Mouse (Mus musculus) midbrain, embryonic 12.5 days (tissue): ENCODE measurements around the gene Zfp704. TPM values are rescaled to one million over a fixed set of nuclear protein-coding genes. Genes with fewer than 3 reads are reported as not detected.
A peak's percentile ranks its signal among the peaks of the same experiment; 100 is the strongest.
"Not testable (repeated sequence)": the region's sequence is repeated elsewhere in the genome, so short reads cannot be mapped to it uniquely, and the experiment has no call there.

Experiments
- ATAC-seq: fragments of 200-750 bp; cut with Nextera tagmentation; 2 replicates; pipeline ENCODE4 v1.8.0; 2017; ENCODE audit warnings: low read depth, moderate TSS enrichment, moderate library complexity; ENCODE audit not compliant: low FRiP score
- H3K27ac ChIP-seq: fragments of 300-500 bp; sonication (generic); replicated peaks from 2 replicates; pipeline ENCODE4 v1.5.1; 2016; ENCODE audit warnings: mild to moderate bottlenecking
- H3K27me3 ChIP-seq: fragments of 300-500 bp; sonication (generic); 2 replicates; pipeline ENCODE4 v1.6.1; 2016; ENCODE audit warnings: mild to moderate bottlenecking
- H3K36me3 ChIP-seq: fragments of 300-500 bp; sonication (generic); 2 replicates; pipeline ENCODE4 v1.6.1; 2016
- H3K4me1 ChIP-seq: fragments of 300-500 bp; sonication (generic); 2 replicates; pipeline ENCODE4 v1.6.1; 2016
- H3K4me2 ChIP-seq: fragments of 300-500 bp; sonication (generic); replicated peaks from 2 replicates; pipeline ENCODE4 v1.6.1; 2016; ENCODE audit warnings: mild to moderate bottlenecking, moderate library complexity
- H3K4me3 ChIP-seq: fragments of 300-500 bp; sonication (generic); 2 replicates; pipeline ENCODE4 v1.5.1; 2016; ENCODE audit warnings: mild to moderate bottlenecking
- H3K9ac ChIP-seq: fragments of 300-500 bp; sonication (generic); replicated peaks from 2 replicates; pipeline ENCODE4 v1.6.1; 2016; ENCODE audit warnings: mild to moderate bottlenecking, moderate library complexity
- H3K9me3 ChIP-seq: fragments of 300-500 bp; sonication (generic); 2 replicates; pipeline ENCODE4 v1.6.1; 2016; ENCODE audit warnings: mild to moderate bottlenecking
- WGBS: fragments of 180-500 bp; shearing (Covaris S2); methylation state at CpG from one replicate; pipeline ENCODE4 v1.1.7; 2016; 5-methylcytosine and 5-hydroxymethylcytosine counted together
- polyA plus RNA-seq: library from polyadenylated mRNA; unstranded; fragments of >200 nt; fragmentation: Nextera tagmentation; extraction: Ambion mirVana; gene quantifications from 2 replicates; pipeline ENCODE4 v1.2.1, GENCODE M21; 2016

Gene Zfp704
- polyA plus RNA-seq, 1 experiment from 2014 or later, result 6.9 TPM

DNA sequence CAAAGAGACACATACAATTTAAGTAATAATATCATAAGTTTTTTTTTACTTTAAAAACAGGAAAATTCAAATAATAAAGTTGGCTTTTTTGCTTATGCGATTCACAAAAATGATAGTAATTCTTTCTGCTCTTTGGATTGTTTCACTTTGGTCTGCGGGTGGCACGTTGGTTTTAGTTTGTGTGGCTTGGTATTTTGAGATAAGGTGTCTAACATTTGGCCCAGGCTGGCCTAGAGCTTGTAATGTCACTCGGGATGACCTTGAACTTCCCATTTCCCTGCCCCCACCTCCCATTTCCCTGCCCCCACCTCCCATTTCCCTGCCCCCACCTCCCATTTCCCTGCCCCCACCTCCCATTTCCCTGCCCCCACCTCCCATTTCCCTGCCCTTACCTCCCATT lies 39.1 kb downstream of the Zfp704 start:
- H3K4me2 ChIP-seq, result no peak overlapping the region
- H3K4me1 ChIP-seq, result peaks cover 25% of the 10 kb centered on the region
- H3K27ac ChIP-seq, result no peak overlapping the region
- H3K36me3 ChIP-seq, result no peaks in the 10 kb centered on the region
- H3K9ac ChIP-seq, result no peak overlapping the region
- no peak for ATAC-seq
- H3K4me3 ChIP-seq, result no peak overlapping the region
- no peaks in the 10 kb centered on the region for H3K9me3 ChIP-seq
- WGBS, result 95% methylated on average over 4 of the region's 4 CpGs
- 0 out of 2 replicates have a peak, but pooled peaks cover 4% of the 10 kb centered on the region for H3K27me3 ChIP-seq

DNA sequence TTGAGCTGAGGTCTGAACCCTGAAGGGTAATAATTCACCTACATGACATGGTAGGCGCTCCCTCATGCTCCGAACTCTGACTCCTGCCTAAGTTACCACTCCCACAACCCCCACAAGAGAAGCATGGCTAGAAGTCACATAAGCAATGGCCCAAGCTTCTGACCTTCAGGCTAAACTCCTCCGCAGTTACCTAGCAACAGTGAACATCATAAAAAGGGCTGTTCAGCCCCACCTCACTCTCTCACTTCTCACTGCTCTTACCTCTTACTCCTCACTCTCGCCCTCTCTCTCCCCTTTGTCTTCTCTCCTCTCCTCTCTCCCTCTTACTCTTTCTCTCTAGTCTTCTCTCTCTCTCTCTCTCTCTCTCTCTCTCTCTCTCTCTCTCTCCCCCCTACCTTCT lies 40.2 kb downstream of the Zfp704 start:
- not testable (repeated sequence) for H3K4me3 ChIP-seq, H3K27me3 ChIP-seq, H3K9ac ChIP-seq, H3K27ac ChIP-seq, H3K36me3 ChIP-seq, ATAC-seq, H3K4me2 ChIP-seq, H3K9me3 ChIP-seq
- 96% methylated on average over 4 of the region's 4 CpGs for WGBS
- peaks cover 20% of the 10 kb centered on the region for H3K4me1 ChIP-seq

DNA sequence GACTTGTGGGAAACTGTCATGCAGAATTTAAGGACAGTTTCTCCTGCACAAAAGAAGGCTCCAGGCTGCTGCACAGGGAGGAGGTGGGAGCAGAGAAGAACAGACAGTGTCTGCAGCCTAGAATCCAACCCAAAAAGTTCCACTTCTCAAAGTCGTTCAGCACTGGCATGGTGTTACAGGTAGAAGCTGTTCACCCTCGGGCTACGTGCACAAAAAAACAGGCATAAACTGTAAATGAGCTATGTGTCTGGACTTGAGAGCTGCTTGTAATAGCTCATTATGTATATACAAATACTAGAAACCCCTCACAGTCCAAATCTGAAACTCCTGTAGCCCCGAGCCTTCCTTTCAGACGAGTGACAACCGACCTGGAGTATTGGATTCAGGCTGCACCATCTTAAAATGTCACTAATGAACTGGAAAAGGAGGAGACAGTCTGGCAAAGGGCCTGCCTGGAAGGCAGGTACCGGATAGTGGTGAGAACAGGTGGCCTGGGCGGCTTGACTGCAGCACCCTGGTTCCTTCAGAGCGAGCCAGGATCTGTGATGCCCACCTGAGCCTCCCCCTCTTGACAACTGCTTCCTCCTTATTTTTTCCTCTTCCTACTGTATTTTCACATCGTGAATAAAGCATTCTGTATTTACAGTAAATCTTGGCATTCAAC lies 41.2 kb downstream of the Zfp704 start:
- peaks cover 13% of the 10 kb centered on the region for H3K4me1 ChIP-seq
- no peaks in the 10 kb centered on the region for H3K36me3 ChIP-seq
- 86% methylated on average over 10 of the region's 10 CpGs for WGBS
- peak overlapping the region; percentile 16 for H3K4me2 ChIP-seq
- no peak for ATAC-seq
- H3K9me3 ChIP-seq, result no peaks in the 10 kb centered on the region
- H3K4me3 ChIP-seq, result no peak overlapping the region
- H3K9ac ChIP-seq, result no peak overlapping the region
- H3K27ac ChIP-seq, result no peak overlapping the region
- 0 out of 2 replicates have a peak, but pooled peaks cover 4% of the 10 kb centered on the region for H3K27me3 ChIP-seq

DNA sequence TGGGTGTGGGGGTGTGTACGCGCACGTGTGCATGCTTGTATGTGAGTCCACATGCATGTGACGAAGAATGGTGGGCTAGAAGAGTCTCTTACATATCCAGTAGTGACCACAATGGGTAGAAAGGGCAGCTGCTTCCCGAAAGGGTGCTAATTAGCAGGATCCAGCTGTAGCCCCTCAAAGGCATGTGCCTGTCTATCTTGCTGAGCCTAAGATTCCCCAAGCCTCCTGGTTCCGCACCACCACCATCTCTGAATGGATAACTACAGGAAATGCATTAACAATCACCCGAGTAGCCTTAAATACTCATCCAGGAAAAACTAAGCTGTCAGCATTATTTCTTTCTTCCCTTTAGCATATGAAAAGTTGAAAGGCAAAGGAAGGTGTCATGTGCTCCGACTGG lies 41.9 kb downstream of the Zfp704 start:
- H3K36me3 ChIP-seq, result no peaks in the 10 kb centered on the region
- WGBS, result 59% methylated on average over 8 of the region's 8 CpGs
- H3K9ac ChIP-seq, result no peak overlapping the region
- H3K27ac ChIP-seq, result no peak overlapping the region
- 0 out of 2 replicates have a peak, but pooled peaks cover 4% of the 10 kb centered on the region for H3K27me3 ChIP-seq
- H3K4me3 ChIP-seq, result no peak overlapping the region
- ATAC-seq, result peak; percentile 23; the same call in 1 of the 2 replicates
- H3K4me2 ChIP-seq, result peak overlapping the region; percentile 16; the same call in 1 of the 2 replicates
- peaks cover 17% of the 10 kb centered on the region for H3K4me1 ChIP-seq
- no peaks in the 10 kb centered on the region for H3K9me3 ChIP-seq

DNA sequence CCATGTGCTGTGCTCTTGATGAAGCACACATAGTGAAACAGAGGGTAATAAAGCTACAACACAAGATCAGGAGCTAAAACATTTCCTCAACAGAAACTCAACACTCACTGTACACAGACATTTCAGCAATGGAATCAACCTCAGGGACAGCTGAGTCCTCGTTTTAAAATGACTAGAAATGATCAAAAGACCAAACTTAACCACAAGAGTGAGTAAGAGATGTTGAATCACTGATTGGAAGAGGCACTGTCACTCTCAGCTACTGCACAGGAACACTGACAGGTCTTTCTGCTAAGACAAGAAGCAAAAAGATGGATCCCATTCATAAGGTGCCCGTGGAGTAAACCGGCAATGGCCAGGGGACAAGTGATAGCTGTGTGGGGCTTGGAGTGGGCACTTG lies 43.1 kb downstream of the Zfp704 start:
- Histone ChIP-seq H3K9me3 (no peaks in the 10 kb centered on the region), H3K4me1 (peaks cover 17% of the 10 kb centered on the region), H3K4me2 (no peak overlapping the region), H3K9ac (no peak overlapping the region), H3K27me3 (0 out of 2 replicates have a peak, but pooled peaks cover 4% of the 10 kb centered on the region), H3K36me3 (no peaks in the 10 kb centered on the region), H3K4me3 (no peak overlapping the region), H3K27ac (no peak overlapping the region)
- 94% methylated on average over 3 of the region's 3 CpGs for WGBS
- ATAC-seq, result no peak

DNA sequence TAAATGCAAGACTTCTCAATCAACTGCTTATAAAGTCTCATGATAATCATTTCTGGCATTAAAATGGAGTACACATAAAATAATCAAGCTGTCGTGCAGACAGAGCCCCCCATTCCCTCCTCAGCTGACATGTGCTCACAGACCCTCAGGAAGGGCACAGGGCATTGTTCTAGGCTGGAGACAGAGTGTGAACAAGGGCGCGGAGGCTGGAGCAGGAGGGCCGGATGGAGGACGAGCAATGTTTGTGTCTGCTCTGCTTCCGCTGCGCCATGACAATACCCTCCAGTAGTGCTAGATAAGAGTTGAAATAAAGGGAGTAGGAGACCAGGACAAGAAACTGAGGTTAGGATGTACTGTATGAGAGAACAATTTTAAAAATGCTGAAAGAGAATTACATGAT lies 46.3 kb downstream of the Zfp704 start:
- Histone ChIP-seq H3K27ac (no peak overlapping the region), H3K4me1 (peaks cover 15% of the 10 kb centered on the region), H3K4me3 (no peak overlapping the region), H3K9me3 (no peaks in the 10 kb centered on the region), H3K9ac (no peak overlapping the region), H3K4me2 (no peak overlapping the region), H3K27me3 (0 out of 2 replicates have a peak, but pooled peaks cover 4% of the 10 kb centered on the region), H3K36me3 (no peaks in the 10 kb centered on the region)
- ATAC-seq, result no peak
- 81% methylated on average over 7 of the region's 7 CpGs for WGBS

DNA sequence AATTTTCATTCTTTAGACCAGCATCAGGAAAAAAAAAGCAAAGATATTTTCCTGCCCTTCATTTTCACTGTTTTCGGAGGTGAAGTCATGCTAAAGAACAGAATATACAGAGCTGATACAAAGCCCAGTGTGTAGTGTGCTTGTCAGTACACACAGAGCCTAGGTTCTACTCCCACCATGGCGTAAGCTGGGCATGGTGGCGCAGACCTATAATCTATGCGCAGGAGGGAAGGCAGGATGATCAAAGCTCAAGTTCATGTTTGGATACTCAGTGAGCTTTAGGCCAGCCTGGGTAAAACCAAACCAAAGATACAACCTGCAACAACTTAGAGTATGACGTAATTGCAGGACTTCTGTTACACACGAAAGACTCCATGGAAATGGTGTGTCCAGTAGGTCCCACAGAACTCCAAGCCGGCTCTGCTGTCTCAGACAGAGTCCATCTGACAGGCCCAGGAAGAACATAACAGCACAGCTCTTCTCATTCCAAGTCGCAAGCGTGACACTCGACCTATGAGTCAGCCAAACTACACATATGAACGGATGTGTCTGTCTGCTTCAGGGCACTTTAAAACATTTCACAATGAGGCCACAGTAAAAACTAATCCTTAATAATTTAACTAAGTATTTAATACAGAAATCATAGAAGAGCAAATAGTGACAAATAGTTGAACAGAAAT lies 47.1 kb downstream of the Zfp704 start:
- no peak overlapping the region for H3K9ac ChIP-seq
- H3K4me2 ChIP-seq, result no peak overlapping the region
- no peaks in the 10 kb centered on the region for H3K36me3 ChIP-seq
- 0 out of 2 replicates have a peak, but pooled peaks cover 4% of the 10 kb centered on the region for H3K27me3 ChIP-seq
- H3K4me3 ChIP-seq, result no peak overlapping the region
- H3K27ac ChIP-seq, result no peak overlapping the region
- ATAC-seq, result no peak
- no peaks in the 10 kb centered on the region for H3K9me3 ChIP-seq
- WGBS, result 93% methylated on average over 11 of the region's 11 CpGs
- H3K4me1 ChIP-seq, result peaks cover 7% of the 10 kb centered on the region

DNA sequence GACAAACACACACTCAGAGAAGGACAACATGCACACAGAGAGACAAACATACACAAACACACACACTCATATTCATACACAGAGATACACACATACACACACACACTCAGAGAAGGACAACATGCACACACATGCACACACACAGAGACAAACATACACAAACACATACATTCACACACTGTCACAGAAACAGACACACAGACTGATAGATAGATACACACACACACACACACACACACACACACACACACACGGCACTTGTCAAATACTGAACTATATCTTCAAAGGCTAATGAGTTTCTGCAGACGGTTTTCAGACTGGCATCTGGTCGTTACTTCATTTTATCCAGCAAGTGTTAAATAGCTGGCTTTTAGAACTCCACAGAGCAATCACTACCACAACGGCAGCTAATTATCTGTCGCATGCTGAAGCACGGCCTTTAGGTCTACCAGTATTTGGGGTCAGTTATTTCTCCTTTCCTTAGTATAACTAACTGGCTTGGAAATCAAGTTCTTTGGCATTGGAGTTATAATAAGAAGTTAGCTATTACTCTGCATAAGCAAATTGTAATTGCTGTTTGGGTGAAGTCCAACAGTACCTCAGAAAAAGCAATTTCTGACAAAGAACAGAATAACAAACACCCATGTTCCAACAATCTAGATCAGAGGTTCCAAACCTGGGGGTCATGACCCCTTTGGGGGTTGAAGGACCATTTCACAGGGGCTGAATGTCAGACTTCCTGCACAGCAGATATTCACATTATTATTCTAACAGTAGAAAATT lies 51.9 kb downstream of the Zfp704 start:
- WGBS, result 72% methylated on average over 6 of the region's 6 CpGs
- no peak overlapping the region for H3K9ac ChIP-seq

DNA sequence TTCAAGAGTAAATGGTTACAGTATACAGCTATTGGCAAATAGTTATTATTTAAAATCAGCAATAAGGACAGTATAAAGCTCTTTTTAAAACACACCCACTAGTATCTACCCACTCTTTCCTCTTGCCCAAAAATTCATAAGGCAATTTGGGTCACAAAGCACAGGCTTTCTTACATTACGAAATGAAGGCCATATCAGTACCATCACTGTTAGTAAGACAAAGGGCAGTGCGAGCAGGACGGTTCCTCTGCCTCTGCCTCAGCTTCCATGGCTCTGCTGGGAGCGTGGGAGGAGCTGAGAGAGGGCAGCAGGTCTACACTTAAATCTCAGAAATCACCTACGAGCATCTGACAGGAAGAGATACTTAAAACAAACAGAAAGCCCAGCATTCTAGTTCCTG lies 53.7 kb downstream of the Zfp704 start:
- Histone ChIP-seq H3K4me2 (no peak overlapping the region), H3K9me3 (no peaks in the 10 kb centered on the region), H3K27ac (no peak overlapping the region), H3K4me3 (no peak overlapping the region), H3K4me1 (0 out of 2 replicates have a peak, but pooled peaks cover 3% of the 10 kb centered on the region), H3K27me3 (no peaks in the 10 kb centered on the region), H3K36me3 (no peaks in the 10 kb centered on the region), H3K9ac (no peak overlapping the region)
- no peak for ATAC-seq
- 70% methylated on average over 5 of the region's 5 CpGs for WGBS

More for the DNA sequence above, 51.9 kb downstream of the Zfp704 start:
- no peak overlapping the region for H3K27ac ChIP-seq
- no peak for ATAC-seq
- H3K9me3 ChIP-seq, result no peaks in the 10 kb centered on the region
- H3K36me3 ChIP-seq, result no peaks in the 10 kb centered on the region
- H3K27me3 ChIP-seq, result no peaks in the 10 kb centered on the region
- no peak overlapping the region for H3K4me3 ChIP-seq
- 0 out of 2 replicates have a peak, but pooled peaks cover 3% of the 10 kb centered on the region for H3K4me1 ChIP-seq
- H3K4me2 ChIP-seq, result no peak overlapping the region

DNA sequence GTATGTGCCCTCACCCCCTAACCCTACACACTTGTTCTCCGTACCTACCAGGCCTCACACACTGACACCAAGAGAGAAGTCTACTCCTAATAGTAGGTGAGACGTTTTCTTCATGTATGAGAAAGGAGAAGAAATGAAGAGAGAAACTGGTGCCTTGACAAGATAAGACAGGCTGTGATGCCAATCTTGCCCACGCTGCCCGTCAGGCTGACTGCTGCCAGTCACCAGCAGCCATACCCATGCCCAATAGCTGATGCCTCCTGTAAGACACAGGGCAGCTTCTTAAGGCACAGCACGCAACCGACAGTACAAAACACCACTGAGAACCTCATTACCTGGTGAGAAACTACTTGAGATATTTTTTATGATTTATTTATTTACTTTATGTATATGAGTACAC lies 55.0 kb downstream of the Zfp704 start:
- Histone ChIP-seq H3K4me3 (no peak overlapping the region), H3K27ac (no peak overlapping the region), H3K4me2 (no peak overlapping the region), H3K36me3 (no peaks in the 10 kb centered on the region), H3K27me3 (no peaks in the 10 kb centered on the region), H3K9me3 (no peaks in the 10 kb centered on the region), H3K4me1 (0 out of 2 replicates have a peak, but pooled peaks cover 3% of the 10 kb centered on the region), H3K9ac (no peak overlapping the region)
- 95% methylated on average over 6 of the region's 6 CpGs for WGBS
- no peak for ATAC-seq

DNA sequence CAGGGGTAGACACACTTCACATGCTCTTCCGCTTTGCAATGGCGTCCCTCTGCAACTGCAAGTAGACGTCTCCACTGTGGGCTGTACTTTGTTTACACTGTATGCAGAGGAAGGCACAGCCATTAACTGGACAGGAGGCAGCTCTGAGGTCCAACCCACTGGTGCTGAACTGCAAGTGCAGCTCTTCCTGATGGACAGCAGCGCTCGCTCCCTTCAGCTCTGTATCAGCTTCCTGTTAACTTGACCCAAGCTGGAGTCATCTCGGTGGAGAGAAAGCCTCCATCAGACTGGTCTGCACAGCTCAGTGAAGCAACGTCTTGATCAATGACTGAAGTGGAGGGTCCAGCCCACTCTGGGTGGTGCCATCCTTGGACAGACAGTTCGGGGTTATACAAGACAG lies 57.6 kb downstream of the Zfp704 start:
- Histone ChIP-seq H3K4me3 (no peak overlapping the region), H3K4me1 (peaks cover 6% of the 10 kb centered on the region), H3K9me3 (no peaks in the 10 kb centered on the region), H3K27me3 (no peaks in the 10 kb centered on the region), H3K27ac (no peak overlapping the region), H3K9ac (no peak overlapping the region), H3K4me2 (no peak overlapping the region), H3K36me3 (no peaks in the 10 kb centered on the region)
- WGBS, result 77% methylated on average over 8 of the region's 8 CpGs
- ATAC-seq, result no peak

DNA sequence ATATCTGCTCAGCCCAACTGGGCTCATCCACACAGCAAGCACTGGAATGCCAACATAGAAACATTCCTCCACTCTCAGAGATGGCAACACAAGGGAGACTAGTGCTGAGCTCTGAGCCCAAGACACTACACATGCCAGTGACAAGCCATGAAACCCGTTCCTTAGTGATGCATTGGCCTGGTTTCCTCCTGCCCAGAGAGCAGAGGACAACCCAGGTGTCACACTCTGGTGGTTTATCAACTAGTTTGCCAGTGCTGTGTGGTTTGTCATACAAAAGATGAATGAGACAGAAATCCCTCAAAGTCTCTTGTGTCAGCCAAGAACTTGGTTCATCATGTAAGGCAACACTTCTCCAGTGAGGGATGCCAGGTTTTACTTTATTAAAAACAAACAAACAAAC lies 59.0 kb downstream of the Zfp704 start:
- Histone ChIP-seq H3K4me1 (peaks cover 15% of the 10 kb centered on the region), H3K27ac (no peak overlapping the region), H3K4me3 (no peak overlapping the region), H3K9me3 (no peaks in the 10 kb centered on the region), H3K27me3 (no peaks in the 10 kb centered on the region), H3K9ac (no peak overlapping the region), H3K4me2 (no peak overlapping the region), H3K36me3 (no peaks in the 10 kb centered on the region)
- ATAC-seq, result no peak
- WGBS, result 85% methylated on average over 1 of the region's 1 CpGs
